Mouse (Mus musculus) midbrain, embryonic 16.5 days (tissue): ENCODE data around the gene Spg21. TPM values are rescaled to one million over a fixed set of nuclear protein-coding genes. Genes with fewer than 3 reads are reported as not detected.
A peak's percentile ranks its signal among the peaks of the same experiment; 100 is the strongest.

Experiments used
- ATAC-seq: fragments of 200-750 bp; cut with Nextera tagmentation; 2 replicates; pipeline ENCODE4 v1.8.0; 2017; ENCODE audit warnings: moderate TSS enrichment
- H3K27ac ChIP-seq: fragments of 300-500 bp; sonication (generic); 2 replicates; pipeline ENCODE4 v1.5.1; 2014; ENCODE audit warnings: mild to moderate bottlenecking, low read length, mixed read lengths
- H3K27me3 ChIP-seq: fragments of 300-500 bp; sonication (generic); 2 replicates; pipeline ENCODE4 v1.6.1; 2014; ENCODE audit warnings: low read depth, low read length, mixed read lengths; ENCODE audit not compliant: control insufficient read depth, insufficient read depth
- H3K36me3 ChIP-seq: fragments of 300-500 bp; sonication (generic); 2 replicates; pipeline ENCODE4 v1.6.1; 2014; ENCODE audit warnings: mild to moderate bottlenecking, low read length, moderate library complexity, mixed read lengths; ENCODE audit not compliant: control insufficient read depth, insufficient read depth
- H3K4me1 ChIP-seq: fragments of 300-500 bp; sonication (generic); 2 replicates; pipeline ENCODE4 v1.6.1; 2014; ENCODE audit warnings: mild to moderate bottlenecking, low read length, mixed read lengths; ENCODE audit not compliant: control insufficient read depth, insufficient read depth
- H3K4me2 ChIP-seq: fragments of 300-500 bp; sonication (generic); 2 replicates; pipeline ENCODE4 v1.6.1; 2014; ENCODE audit warnings: mild to moderate bottlenecking, low read length, mixed read lengths
- H3K4me3 ChIP-seq: fragments of 300-500 bp; sonication (generic); 2 replicates; pipeline ENCODE4 v1.5.1; 2014; ENCODE audit warnings: low read depth, mild to moderate bottlenecking, low read length, moderate library complexity, mixed read lengths
- H3K9ac ChIP-seq: fragments of 300-500 bp; sonication (generic); 2 replicates; pipeline ENCODE4 v1.6.1; 2014; ENCODE audit warnings: low read depth, low read length, mixed read lengths
- H3K9me3 ChIP-seq: fragments of 300-500 bp; sonication (generic); replicated peaks from 2 replicates; pipeline ENCODE4 v1.6.1; 2014; ENCODE audit warnings: mild to moderate bottlenecking, low read length, mixed read lengths; ENCODE audit not compliant: control insufficient read depth, poor library complexity, severe bottlenecking
- WGBS: fragments of 180-500 bp; shearing (Covaris S2); extraction: QIAGEN DNeasy Blood & Tissue Kit; methylation state at CpG from one replicate; pipeline ENCODE4 v1.1.7; 2014; 5-methylcytosine and 5-hydroxymethylcytosine counted together
- polyA plus RNA-seq: library from polyadenylated mRNA; unstranded; fragments of >200 nt; fragmentation: Nextera tagmentation; extraction: Ambion mirVana; gene quantifications from 2 replicates; pipeline ENCODE4 v1.2.1, GENCODE M21; 2015

Gene Spg21
- polyA plus RNA-seq, 1 experiment from 2014 or later, result 111 TPM

DNA sequence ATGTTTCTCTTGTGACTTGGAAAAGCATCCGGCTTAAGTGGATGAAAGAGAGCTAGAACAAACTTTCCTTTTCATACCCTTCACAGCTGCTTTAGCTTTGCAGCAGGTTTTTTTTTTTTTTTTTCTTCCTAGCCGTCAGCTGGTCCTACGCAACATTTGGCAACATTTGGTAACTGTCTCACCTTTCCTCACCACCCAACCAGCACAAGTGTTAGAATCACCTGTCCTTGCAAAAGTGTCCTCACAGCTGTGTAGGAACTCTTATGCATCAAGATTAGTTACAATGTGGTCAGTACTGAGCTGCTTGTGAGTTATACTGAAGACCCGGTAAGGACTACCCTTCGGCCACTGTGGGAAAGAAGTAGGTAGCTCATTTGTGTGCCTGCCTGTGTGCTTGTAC is 1.8 kb downstream of the Spg21 start:
- Histone ChIP-seq H3K27ac (no peak overlapping the region), H3K4me2 (0 out of 2 replicates have a peak overlapping the region, but pooled peaks have one; percentile 6), H3K27me3 (no peaks in the 10 kb centered on the region), H3K36me3 (peaks cover 11% of the 10 kb centered on the region; the same call in 1 of the 2 replicates), H3K9me3 (no peaks in the 10 kb centered on the region), H3K9ac (no peak overlapping the region), H3K4me3 (no peak overlapping the region), H3K4me1 (peaks cover 20% of the 10 kb centered on the region)
- ATAC-seq, result no peak
- 80% methylated on average over 5 of the region's 5 CpGs for WGBS

DNA sequence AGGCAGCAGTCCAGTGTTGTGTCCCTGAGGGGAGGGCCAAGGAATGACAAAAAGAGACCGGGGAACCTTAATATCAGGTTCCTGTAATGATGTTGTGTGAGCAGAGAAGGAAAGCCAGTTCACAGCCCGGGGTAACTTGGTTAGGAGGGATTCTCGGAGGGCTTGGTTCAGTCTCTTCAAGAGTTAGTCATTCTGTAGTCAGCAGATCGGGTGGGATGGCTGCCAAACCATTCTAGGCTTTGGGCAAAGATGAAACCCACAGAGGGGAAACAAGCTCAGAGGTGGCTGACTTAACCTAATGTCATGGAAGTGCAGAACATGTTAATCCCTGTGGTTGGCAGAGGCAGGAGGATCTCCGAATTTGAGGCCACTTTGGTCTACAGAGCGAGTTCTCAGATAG is 3.4 kb downstream of the Spg21 start:
- no peak overlapping the region for H3K9ac ChIP-seq
- no peak for ATAC-seq
- no peak overlapping the region for H3K4me2 ChIP-seq
- no peaks in the 10 kb centered on the region for H3K9me3 ChIP-seq
- peaks cover 20% of the 10 kb centered on the region for H3K4me1 ChIP-seq
- H3K36me3 ChIP-seq, result peaks cover 11% of the 10 kb centered on the region; the same call in 1 of the 2 replicates
- no peak overlapping the region for H3K27ac ChIP-seq
- WGBS, result 97% methylated on average over 6 of the region's 6 CpGs
- H3K4me3 ChIP-seq, result no peak overlapping the region
- no peaks in the 10 kb centered on the region for H3K27me3 ChIP-seq

GRCm38 (mm10) chr9:65465241-65465640 is 4.5 kb downstream of the Spg21 start:
- Histone ChIP-seq H3K36me3 (peaks cover 11% of the 10 kb centered on the region; the same call in 1 of the 2 replicates), H3K9me3 (no peaks in the 10 kb centered on the region), H3K4me3 (no peak overlapping the region), H3K27ac (no peak overlapping the region), H3K4me1 (peaks cover 17% of the 10 kb centered on the region), H3K27me3 (no peaks in the 10 kb centered on the region), H3K9ac (no peak overlapping the region), H3K4me2 (no peak overlapping the region)
- 91% methylated on average over 2 of the region's 2 CpGs for WGBS
- no peak for ATAC-seq

- ATAC-seq, result no peak
- Histone ChIP-seq H3K9me3 (no peaks in the 10 kb centered on the region), H3K27ac (no peak overlapping the region), H3K27me3 (no peaks in the 10 kb centered on the region), H3K36me3 (peaks cover 11% of the 10 kb centered on the region; the same call in 1 of the 2 replicates), H3K4me2 (no peak overlapping the region), H3K4me1 (peaks cover 4% of the 10 kb centered on the region), H3K9ac (no peak overlapping the region), H3K4me3 (no peak overlapping the region)
- 72% methylated on average over 11 of the region's 11 CpGs for WGBS
These were observed 6.9 kb downstream of the Spg21 start for GRCm38 (mm10) chr9:65467686-65468085.

GRCm38 (mm10) chr9:65472769-65473168 is 12.0 kb downstream of the Spg21 start:
- H3K9me3 ChIP-seq, result no peaks in the 10 kb centered on the region
- 97% methylated on average over 4 of the region's 4 CpGs for WGBS
- H3K36me3 ChIP-seq, result peaks cover 23% of the 10 kb centered on the region
- no peak overlapping the region for H3K27ac ChIP-seq
- no peak overlapping the region for H3K4me2 ChIP-seq
- H3K4me3 ChIP-seq, result no peak overlapping the region
- no peak for ATAC-seq
- H3K4me1 ChIP-seq, result no peaks in the 10 kb centered on the region
- H3K9ac ChIP-seq, result no peak overlapping the region
- H3K27me3 ChIP-seq, result no peaks in the 10 kb centered on the region

- no peaks in the 10 kb centered on the region for H3K4me1 ChIP-seq
- ATAC-seq, result no peak
- WGBS, result 84% methylated on average over 8 of the region's 8 CpGs
- no peaks in the 10 kb centered on the region for H3K9me3 ChIP-seq
- H3K27ac ChIP-seq, result no peak overlapping the region
- no peak overlapping the region for H3K4me2 ChIP-seq
- H3K4me3 ChIP-seq, result no peak overlapping the region
- no peaks in the 10 kb centered on the region for H3K27me3 ChIP-seq
- peaks cover 56% of the 10 kb centered on the region for H3K36me3 ChIP-seq
- no peak overlapping the region for H3K9ac ChIP-seq
These were observed 18.4 kb downstream of the Spg21 start for GRCm38 (mm10) chr9:65479158-65479557.

DNA sequence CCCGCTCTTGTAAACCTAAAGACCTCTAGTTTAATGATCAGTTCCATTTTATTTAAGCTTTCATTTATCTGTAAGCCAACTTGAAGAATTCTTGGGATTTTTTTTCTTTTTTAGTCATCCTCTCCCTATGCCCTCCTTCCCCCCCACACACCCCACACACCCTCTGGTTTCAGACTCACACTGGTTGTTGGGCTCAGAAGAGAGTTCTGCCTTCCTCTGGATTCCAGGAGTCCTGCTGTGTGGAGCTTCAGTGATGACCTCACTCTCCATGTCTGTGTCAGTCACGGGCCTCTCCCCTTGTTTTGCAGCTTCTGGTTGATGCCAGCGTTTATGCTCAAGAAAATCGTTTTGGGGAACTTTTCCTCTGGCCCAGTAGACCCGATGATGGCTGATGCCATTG is 19.3 kb downstream of the Spg21 start:
- Histone ChIP-seq H3K9ac (no peak overlapping the region), H3K27me3 (no peaks in the 10 kb centered on the region), H3K4me2 (no peak overlapping the region), H3K4me3 (no peak overlapping the region), H3K36me3 (peaks cover 59% of the 10 kb centered on the region), H3K4me1 (no peaks in the 10 kb centered on the region), H3K27ac (no peak overlapping the region), H3K9me3 (no peaks in the 10 kb centered on the region)
- WGBS, result 94% methylated on average over 5 of the region's 5 CpGs
- ATAC-seq, result no peak

DNA sequence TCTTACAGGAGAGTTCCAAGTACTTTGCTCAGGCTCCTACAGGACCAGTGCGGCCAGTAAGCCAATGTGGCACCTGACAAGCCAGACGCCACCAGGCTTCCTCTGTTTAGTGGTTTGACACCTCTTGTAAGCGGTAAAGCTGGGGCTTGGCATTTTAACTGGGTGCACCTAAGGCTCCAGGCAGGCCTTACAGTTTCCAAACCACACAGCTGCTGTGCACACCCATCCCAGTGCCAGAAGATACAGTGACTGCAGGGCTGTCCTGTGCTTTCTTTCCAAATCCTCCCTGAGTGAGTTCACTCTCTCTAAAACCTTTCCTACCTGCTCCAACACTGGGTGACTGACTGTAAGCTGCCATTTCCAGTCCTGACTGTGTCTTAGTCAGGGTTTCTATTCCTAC is 30.7 kb downstream of the Spg21 start:
- WGBS, result 95% methylated on average over 3 of the region's 3 CpGs

DNA sequence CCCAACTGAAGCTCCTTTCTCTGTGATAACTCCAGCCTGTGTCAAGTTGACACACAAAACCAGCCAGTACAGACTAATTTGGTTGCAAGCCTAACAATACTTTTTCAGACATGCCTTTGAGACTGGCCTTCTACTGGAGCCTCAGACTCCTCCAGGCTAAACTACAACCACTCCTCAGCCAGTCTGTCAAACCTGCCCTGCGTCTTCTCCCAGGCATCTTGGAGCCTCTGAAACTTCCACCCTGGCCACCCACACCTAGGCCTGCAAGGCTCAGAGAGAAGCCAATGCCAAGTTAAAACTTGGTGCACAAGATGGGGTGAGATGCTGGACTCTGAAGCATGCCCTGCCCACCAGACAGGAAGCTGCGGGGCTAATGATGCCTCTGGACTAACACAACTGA is 31.6 kb downstream of the Spg21 start:
- no peaks in the 10 kb centered on the region for H3K27me3 ChIP-seq
- WGBS, result 89% methylated on average over 2 of the region's 2 CpGs
- peaks cover 3% of the 10 kb centered on the region; the same call in 1 of the 2 replicates for H3K36me3 ChIP-seq
- H3K9me3 ChIP-seq, result no peaks in the 10 kb centered on the region
- H3K9ac ChIP-seq, result no peak overlapping the region
- H3K4me1 ChIP-seq, result no peaks in the 10 kb centered on the region
- H3K4me3 ChIP-seq, result no peak overlapping the region
- no peak overlapping the region for H3K4me2 ChIP-seq
- no peak for ATAC-seq
- H3K27ac ChIP-seq, result no peak overlapping the region

More for the DNA sequence above, 30.7 kb downstream of the Spg21 start:
- H3K27ac ChIP-seq, result no peak overlapping the region
- H3K4me1 ChIP-seq, result no peaks in the 10 kb centered on the region
- ATAC-seq, result no peak
- H3K9me3 ChIP-seq, result no peaks in the 10 kb centered on the region
- no peaks in the 10 kb centered on the region for H3K27me3 ChIP-seq
- no peak overlapping the region for H3K4me2 ChIP-seq
- peaks cover 9% of the 10 kb centered on the region for H3K36me3 ChIP-seq
- no peak overlapping the region for H3K9ac ChIP-seq
- no peak overlapping the region for H3K4me3 ChIP-seq
